Comparison of ENCODE assay signal across 24 mouse cellular contexts in genomic region chr11:67672140-67672539, GRCm38 (mm10). TPM values are rescaled to one million over a fixed set of nuclear protein-coding genes. Genes with fewer than 3 reads are reported as not detected.
DNase-seq lines count a peak whose midpoint lies in the region; ATAC-seq lines count a peak whose summit lies in the region.
"Had no signal": no experiment of that assay in that cellular context is flagged by ENCODE, and none has a peak within 500 bp of the region (broad histone marks: within the 10 kb centered on the region; RNA-seq: fewer than 3 reads in every experiment).

No protein-coding gene starts in this region.

- no peaks in the 10 kb centered on the region for H3K27me3 ChIP-seq in heart, embryonic 12.5 days (replicated peaks)
- H3K27me3 ChIP-seq: embryonic facial prominence, embryonic 13.5 days; limb, embryonic 12.5 days; midbrain, embryonic 13.5 days had no signal

- no peaks in the 10 kb centered on the region for H3K36me3 ChIP-seq in heart, embryonic 12.5 days
- H3K36me3 ChIP-seq: embryonic facial prominence, embryonic 13.5 days; limb, embryonic 12.5 days; midbrain, embryonic 13.5 days had no signal

- peak overlapping the region; percentile 65 for H3K27ac ChIP-seq in heart, embryonic 12.5 days (ENCODE audit: poor library complexity, severe bottlenecking)
- H3K27ac ChIP-seq: embryonic facial prominence, embryonic 13.5 days; limb, embryonic 12.5 days; liver, embryonic 14.5 days; midbrain, embryonic 13.5 days had no signal

- no peaks in the 10 kb centered on the region for H3K9me3 ChIP-seq in heart, embryonic 12.5 days (replicated peaks)
- H3K9me3 ChIP-seq: embryonic facial prominence, embryonic 13.5 days; limb, embryonic 12.5 days; midbrain, embryonic 13.5 days had no signal

- H3K4me3 ChIP-seq in heart, embryonic 12.5 days: no peak overlapping the region
- H3K4me3 ChIP-seq: embryonic facial prominence, embryonic 13.5 days; limb, embryonic 12.5 days; midbrain, embryonic 13.5 days had no signal

- DNase-seq in cerebellum, postnatal 25 days: peak; percentile 59 to 60
- no peak for DNase-seq in cerebellum, postnatal 36 days
- peak; percentile 49 to 63 for DNase-seq in left cerebral cortex, adult 18-20 months (ENCODE audit: low spot score in 2 of 2)
- DNase-seq in left cerebral cortex, postnatal 4 days: no peak
- DNase-seq in heart, postnatal 10 days: peak; percentile 44 to 66
- DNase-seq in spleen, postnatal 4 days (ENCODE audit: low spot score in 2 of 2): no peak
- DNase-seq: adrenal gland, postnatal 10 days; B cell, adult 2 months; gastrocnemius, postnatal 14 days; kidney, adult 2 months; kidney, postnatal 14 days; thymus, adult 2 months had no signal

- peak overlapping the region; percentile 25; the same call in 1 of the 2 replicates for H3K4me2 ChIP-seq in heart, embryonic 12.5 days
- H3K4me2 ChIP-seq: embryonic facial prominence, embryonic 13.5 days; limb, embryonic 12.5 days; midbrain, embryonic 13.5 days had no signal

- WGBS in heart, embryonic 12.5 days: 38% methylated on average over 5 of the region's 5 CpGs

- intact Hi-C loops in left cerebral cortex, postnatal 4 days (cut with DNase I): no loop called here
- intact Hi-C loops in heart, postnatal 10 days (cut with DNase I): no loop called here

- H3K9ac ChIP-seq in heart, embryonic 12.5 days: no peak overlapping the region
- H3K9ac ChIP-seq: embryonic facial prominence, embryonic 13.5 days; limb, embryonic 12.5 days; liver, embryonic 14.5 days; midbrain, embryonic 13.5 days had no signal

- ATAC-seq in heart, embryonic 12.5 days (ENCODE audit: insufficient number of reproducible peaks, low FRiP score): no peak; the same call in 1 of the 2 replicates
- ATAC-seq: forebrain, embryonic 16.5 days; lung, postnatal 0 days; midbrain, embryonic 13.5 days had no signal

- peaks cover 26% of the 10 kb centered on the region for H3K4me1 ChIP-seq in heart, embryonic 12.5 days (replicated peaks)
- H3K4me1 ChIP-seq: limb, embryonic 12.5 days; midbrain, embryonic 13.5 days had no signal

RNA-seq across cellular contexts. Expression of gene Rcvrn, which starts 23.0 kb away (rescaled TPM):
- 1 to 10 TPM in 1 of 2 experiments, under 1 TPM in 1; 0.98 to 1.1 TPM for total RNA-seq in left cerebral cortex, adult 18-20 months (2021)
- 1 to 10 TPM; 1.5 to 2.4 TPM for total RNA-seq in left cerebral cortex, postnatal 4 days (2021)
- not detected in 2 replicates for polyA plus RNA-seq in heart, embryonic 12.5 days (2016; fragmentation: Nextera tagmentation; extraction: Ambion mirVana)
- not detected for total RNA-seq in heart, postnatal 10 days (2021)
- total RNA-seq: adrenal gland, postnatal 10 days; common myeloid progenitor, adult 5-6 weeks; gastrocnemius, postnatal 14 days; megakaryocyte progenitor cell, adult 5-6 weeks had no signal
- polyA plus RNA-seq: embryonic facial prominence, embryonic 13.5 days; forebrain, embryonic 16.5 days; hindbrain, embryonic 11.5 days; limb, embryonic 12.5 days; liver, embryonic 14.5 days; lung, postnatal 0 days; midbrain, embryonic 13.5 days; neural tube, embryonic 14.5 days; stomach, embryonic 14.5 days had no signal

Comparison
In these comparisons a context has a peak if more than half of its experiments do, and no peak if none do; other contexts are left out.
1. DNase-seq: peak in cerebellum, postnatal 25 days (2 of 2), left cerebral cortex, adult 18-20 months (2 of 2) and heart, postnatal 10 days (2 of 2); none in cerebellum, postnatal 36 days (0 of 2), left cerebral cortex, postnatal 4 days (single experiment) and spleen, postnatal 4 days (0 of 2).